Mouse (Mus musculus) forebrain, embryonic 16.5 days (tissue): ENCODE data around the gene Spin2-ps6. TPM values are rescaled to one million over a fixed set of nuclear protein-coding genes. Genes with fewer than 3 reads are reported as not detected.
"Not testable (repeated sequence)": the region's sequence is repeated elsewhere in the genome, so short reads cannot be mapped to it uniquely, and the experiment has no call there.

Source experiments
- ATAC-seq: fragments of 200-750 bp; cut with Nextera tagmentation; 2 replicates; pipeline ENCODE4 v1.8.0; 2017; ENCODE audit warnings: mild to moderate bottlenecking, moderate library complexity
- H3K27ac ChIP-seq: fragments of 300-500 bp; sonication (generic); 2 replicates; pipeline ENCODE4 v1.5.1; 2014; ENCODE audit warnings: low read length, control low read depth
- H3K27me3 ChIP-seq: fragments of 300-500 bp; sonication (generic); replicated peaks from 2 replicates; pipeline ENCODE4 v1.6.1; 2014; ENCODE audit warnings: low read length; ENCODE audit not compliant: control insufficient read depth, insufficient read depth
- H3K36me3 ChIP-seq: fragments of 300-500 bp; sonication (generic); 2 replicates; pipeline ENCODE4 v1.6.1; 2014; ENCODE audit not compliant: control insufficient read depth, insufficient read depth
- H3K4me1 ChIP-seq: fragments of 300-500 bp; sonication (generic); replicated peaks from 2 replicates; pipeline ENCODE4 v1.6.1; 2014; ENCODE audit warnings: low read length; ENCODE audit not compliant: control insufficient read depth, insufficient read depth
- H3K4me2 ChIP-seq: fragments of 300-500 bp; sonication (generic); 2 replicates; pipeline ENCODE4 v1.6.1; 2014; ENCODE audit warnings: mild to moderate bottlenecking, low read length, control low read depth
- H3K4me3 ChIP-seq: fragments of 300-500 bp; sonication (generic); replicated peaks from 2 replicates; pipeline ENCODE4 v1.5.1; 2014; ENCODE audit warnings: mild to moderate bottlenecking, low read length, control low read depth
- H3K9ac ChIP-seq: fragments of 300-500 bp; sonication (generic); replicated peaks from 2 replicates; pipeline ENCODE4 v1.6.1; 2014; ENCODE audit warnings: low read depth, low read length, control low read depth
- H3K9me3 ChIP-seq: fragments of 300-500 bp; sonication (generic); 2 replicates; pipeline ENCODE4 v1.6.1; 2016; ENCODE audit warnings: low read length; ENCODE audit not compliant: control insufficient read depth
- WGBS: fragments of 180-500 bp; shearing (Covaris S2); extraction: QIAGEN DNeasy Blood & Tissue Kit; methylation state at CpG from one replicate; pipeline ENCODE4 v1.1.7; 2014; 5-methylcytosine and 5-hydroxymethylcytosine counted together
- polyA plus RNA-seq: library from polyadenylated mRNA; unstranded; fragments of >200 nt; fragmentation: Nextera tagmentation; extraction: Ambion mirVana; gene quantifications from 2 replicates; pipeline ENCODE4 v1.2.1, GENCODE M21; 2015

Spin2-ps6 gene
- polyA plus RNA-seq: not detected in 2 replicates

DNA sequence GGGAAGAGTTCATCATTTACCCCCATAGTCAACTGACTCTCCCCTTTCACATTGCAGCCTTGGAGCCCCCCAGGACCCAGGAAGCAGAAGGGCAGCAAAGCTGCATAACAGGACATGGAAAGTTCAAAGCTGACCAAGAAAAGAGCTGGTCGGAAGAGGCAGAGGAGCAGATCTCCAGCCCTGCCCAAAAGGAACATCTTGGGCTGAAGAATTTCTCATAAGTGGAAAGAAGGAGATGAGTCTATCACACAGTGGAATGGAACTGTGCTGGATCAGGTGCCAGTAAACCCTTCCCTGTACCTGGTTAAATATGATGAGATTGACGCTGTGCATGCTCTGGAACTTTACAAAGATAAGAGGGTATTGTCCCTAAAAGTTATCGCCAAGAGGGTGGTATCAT lies at the start of gene Spin2-ps6:
Gene Spin2-ps6, plus strand, starts transcription at position 301 of the 400 bp plus-strand sequence.
- not testable (repeated sequence) for H3K9ac ChIP-seq, H3K4me2 ChIP-seq, H3K9me3 ChIP-seq, H3K4me3 ChIP-seq, H3K27me3 ChIP-seq, ATAC-seq, H3K4me1 ChIP-seq, H3K27ac ChIP-seq, H3K36me3 ChIP-seq
- 89% methylated on average over 1 of the region's 3 CpGs for WGBS

Other genes with a start within 250 kb of the Spin2-ps6 start
- not detected in 2 replicates for gene Btbd35f12, start 78.5 kb downstream of the Spin2-ps6 start, polyA plus RNA-seq